Mouse (Mus musculus) urinary bladder, adult 2 months (tissue): ENCODE results near the gene Avl9. TPM values are rescaled to one million over a fixed set of nuclear protein-coding genes. Genes with fewer than 3 reads are reported as not detected.

Experiments used
- DNase-seq: peaks from one replicate; pipeline ENCODE4 v3.0.0; 2022; ENCODE audit warnings: low spot score
- polyA plus RNA-seq: library from polyadenylated mRNA; depleted of rRNA; stranded (reverse); fragments of >200 nt; gene quantifications from 2 replicates; pipeline ENCODE4 v1.2.3, GENCODE M21; 2012; rRNA removed

The Avl9 gene
- polyA plus RNA-seq = 10.5 and 10.6 TPM in 2 replicates

DNA sequence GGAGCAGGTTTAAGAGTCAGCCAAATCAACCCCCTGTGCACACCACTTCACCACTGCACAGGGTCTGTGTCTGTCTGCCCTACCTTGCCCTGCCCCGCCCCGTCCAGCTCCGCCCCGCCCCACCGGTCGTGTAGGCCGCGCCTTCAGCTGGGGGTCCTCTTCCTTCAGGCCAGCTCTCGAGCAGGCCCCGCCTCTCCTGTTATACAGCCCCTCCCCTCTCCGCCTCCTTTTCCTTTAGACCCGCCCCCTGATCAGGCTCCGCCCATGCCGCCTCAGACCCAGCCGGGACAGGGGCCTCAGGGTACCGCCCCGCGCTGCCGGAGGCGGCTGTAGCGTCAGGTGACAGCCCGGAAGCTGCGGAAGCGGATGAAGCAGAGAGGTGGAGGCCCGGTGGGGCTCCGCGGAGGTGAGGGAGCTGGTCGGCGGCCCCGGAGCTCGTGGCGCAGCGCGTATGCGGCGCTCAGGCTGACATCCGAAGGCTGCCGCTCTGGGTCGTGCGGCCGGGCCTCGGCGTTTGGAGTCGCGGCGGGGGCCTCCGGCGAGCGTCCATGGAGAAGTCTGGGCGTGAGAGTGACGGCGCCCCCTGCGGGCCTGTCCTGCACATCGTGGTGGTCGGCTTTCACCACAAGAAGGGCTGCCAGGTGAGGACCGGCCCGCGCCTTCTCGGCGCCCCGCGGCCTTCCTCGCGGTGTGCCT is at the start of gene Avl9:
Avl9 (plus strand) TSS at position 326 of the 696 bp plus-strand sequence.
- DNase-seq = peak; percentile 97

DNA sequence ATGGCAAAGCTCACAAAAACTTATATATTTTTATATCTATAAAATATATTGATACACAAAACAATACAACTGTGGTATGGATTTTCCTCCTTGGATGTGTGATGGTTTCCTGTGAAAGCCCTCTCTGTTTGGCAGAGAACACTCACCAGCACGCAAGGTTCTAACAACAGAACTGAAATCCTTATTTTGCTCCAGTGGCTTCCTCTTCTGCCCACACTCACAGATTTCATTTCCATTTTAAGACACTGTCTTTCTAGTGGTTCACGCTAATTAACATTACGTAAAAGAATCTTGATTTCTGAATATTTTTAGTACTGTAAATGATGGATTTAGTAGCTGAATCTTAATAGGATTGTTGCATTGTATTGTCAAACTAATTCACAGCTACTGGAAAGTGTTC is 26.5 kb upstream of the Avl9 start:
- DNase-seq = no peak

- DNase-seq = no peak
Measured at GRCm38 (mm10) chr6:56691205-56691604, 23.5 kb upstream of the Avl9 start.

DNA sequence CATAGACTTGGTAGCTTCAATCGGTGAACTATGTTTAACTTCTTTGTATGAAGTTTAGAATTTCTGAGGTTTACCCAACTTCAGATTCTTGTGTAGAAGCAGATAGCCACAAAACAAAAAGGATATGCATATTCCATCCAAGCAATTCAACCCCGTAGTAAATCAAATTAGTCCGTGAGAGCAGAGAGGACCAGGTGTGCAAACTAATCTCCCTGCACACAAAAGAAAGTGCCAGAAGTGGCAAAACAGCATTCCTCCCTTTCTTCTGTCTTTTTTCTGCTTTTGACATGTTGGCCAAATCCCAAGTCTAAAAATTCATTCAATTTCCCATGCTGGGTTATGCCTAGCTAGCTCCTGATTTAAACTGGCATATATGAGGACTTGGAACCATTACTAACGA is 22.3 kb upstream of the Avl9 start:
- no peak for DNase-seq

- DNase-seq = peak; percentile 60
Measured at GRCm38 (mm10) chr6:56703931-56704900, 10.5 kb upstream of the Avl9 start, which contains the start of gene Lsm5. Lsm5 (minus strand) TSS chr6:56704710.

DNA sequence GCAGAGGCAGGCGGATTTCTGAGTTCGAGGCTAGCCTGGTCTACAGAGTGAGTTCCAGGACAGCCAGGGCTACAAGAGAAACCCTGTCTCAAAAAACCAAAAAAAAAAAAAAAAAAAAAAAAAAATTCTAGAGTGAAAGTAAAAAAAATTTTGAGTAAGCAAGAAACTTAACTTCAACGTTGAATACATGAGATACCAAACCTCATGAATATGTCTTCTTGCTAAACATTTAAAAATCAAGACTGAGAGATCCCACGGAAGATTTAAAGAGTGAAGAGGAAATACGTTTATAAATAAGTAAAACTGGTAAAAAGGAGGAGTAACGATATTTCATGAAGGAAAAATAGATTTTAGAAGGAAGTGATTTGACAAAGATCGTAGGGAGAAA is 519 bp upstream of the Avl9 start:
- DNase-seq = no peak

GRCm38 (mm10) chr6:56715270-56715666 is 569 bp downstream of the Avl9 start:
- DNase-seq = no peak

GRCm38 (mm10) chr6:56719071-56719470 is 4.4 kb downstream of the Avl9 start:
- no peak for DNase-seq

DNA sequence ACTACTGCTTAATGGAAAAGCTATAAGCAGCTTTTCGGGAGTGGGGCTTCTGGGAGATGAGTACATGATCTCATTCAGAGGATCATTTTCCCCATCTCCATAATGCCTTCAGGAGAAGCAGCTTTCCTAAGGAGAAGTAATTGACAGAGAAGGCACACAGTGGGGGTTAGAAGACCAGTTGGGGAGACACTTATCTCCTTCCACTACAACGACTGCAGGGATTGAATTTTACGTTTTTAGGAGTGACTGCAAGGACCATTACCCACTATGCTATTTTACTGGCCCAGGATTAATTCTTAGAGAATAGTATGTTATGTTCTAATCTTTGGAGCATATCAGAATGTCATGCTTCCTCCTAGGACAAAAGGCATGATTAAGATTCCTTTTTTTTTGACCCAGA is 6.2 kb downstream of the Avl9 start:
- DNase-seq = no peak

- no peak for DNase-seq
Measured at GRCm38 (mm10) chr6:56732545-56732944, 17.8 kb downstream of the Avl9 start.

DNA sequence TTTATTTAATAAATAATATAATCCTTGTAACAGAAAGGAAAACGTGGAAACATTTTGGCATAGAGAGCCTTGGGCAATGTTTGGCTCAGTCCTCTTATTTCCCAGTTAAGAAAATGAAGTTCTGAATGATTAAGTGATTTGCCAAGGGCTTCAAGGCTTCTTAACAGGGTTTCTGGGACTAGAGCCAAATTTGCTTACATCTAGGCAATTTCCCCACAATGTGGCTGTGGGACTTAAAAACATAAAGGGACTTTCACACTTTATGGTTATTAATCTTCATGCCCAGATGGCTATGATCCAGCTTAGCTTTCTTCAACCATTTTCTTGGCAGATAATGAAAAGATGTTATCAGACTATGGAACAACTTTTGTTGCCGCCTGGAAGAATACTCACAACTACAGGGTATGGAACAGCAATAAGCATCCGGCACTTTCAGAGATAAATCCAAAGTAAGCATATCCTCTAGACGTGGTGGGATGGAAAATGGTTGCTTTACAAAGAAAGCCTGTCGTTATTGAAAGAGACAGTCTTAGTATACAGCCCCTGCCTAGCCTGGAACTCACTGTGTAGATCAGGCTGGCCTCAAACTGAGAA is 31.3 kb downstream of the Avl9 start:
- DNase-seq = no peak

GRCm38 (mm10) chr6:56753719-56754118 is 39.0 kb downstream of the Avl9 start:
- no peak for DNase-seq

- no peak for DNase-seq
Measured at GRCm38 (mm10) chr6:56756117-56756516, 41.4 kb downstream of the Avl9 start.

- DNase-seq = no peak
Measured at GRCm38 (mm10) chr6:56759324-56759723, 44.6 kb downstream of the Avl9 start.

DNA sequence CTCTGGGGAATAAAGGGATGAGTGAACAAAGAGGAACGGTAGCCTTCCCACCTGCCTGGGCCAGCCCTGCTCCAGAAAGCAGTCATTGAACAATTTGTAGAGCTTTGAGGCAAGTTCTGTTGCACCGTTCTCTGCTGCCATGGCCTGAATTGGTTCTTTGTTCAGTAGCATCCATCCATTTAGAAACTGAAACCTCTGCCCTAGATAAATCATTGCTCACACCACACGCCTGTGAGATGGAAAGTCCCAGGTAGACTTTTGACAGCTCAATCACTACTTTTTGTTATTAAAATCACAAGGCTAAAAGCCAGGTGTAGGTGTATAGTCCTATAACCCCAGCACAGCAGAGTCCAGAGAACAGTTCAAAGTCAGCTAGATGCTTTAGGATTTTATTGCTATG is 50.6 kb downstream of the Avl9 start:
- no peak for DNase-seq

DNA sequence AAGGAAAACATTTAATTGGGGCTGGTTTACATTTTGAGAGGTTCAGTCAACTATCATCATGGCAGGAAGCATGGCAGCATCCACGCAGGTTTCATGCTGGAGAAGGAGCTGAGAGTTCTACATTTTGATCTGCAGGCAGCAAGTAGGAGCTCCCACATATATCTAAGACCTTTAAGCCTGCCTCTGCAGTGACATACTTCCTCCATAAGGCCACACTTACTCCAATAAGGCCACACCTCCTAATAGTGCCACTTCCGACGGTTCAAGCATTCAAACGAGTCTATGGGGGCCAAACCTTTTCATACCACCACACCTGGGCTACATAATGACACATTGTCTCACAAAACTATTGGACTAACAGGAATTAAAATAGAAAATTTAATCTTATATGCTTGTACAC is 51.0 kb downstream of the Avl9 start:
- no peak for DNase-seq

GRCm38 (mm10) chr6:56775816-56776215 is 61.1 kb downstream of the Avl9 start:
- no peak for DNase-seq

DNA sequence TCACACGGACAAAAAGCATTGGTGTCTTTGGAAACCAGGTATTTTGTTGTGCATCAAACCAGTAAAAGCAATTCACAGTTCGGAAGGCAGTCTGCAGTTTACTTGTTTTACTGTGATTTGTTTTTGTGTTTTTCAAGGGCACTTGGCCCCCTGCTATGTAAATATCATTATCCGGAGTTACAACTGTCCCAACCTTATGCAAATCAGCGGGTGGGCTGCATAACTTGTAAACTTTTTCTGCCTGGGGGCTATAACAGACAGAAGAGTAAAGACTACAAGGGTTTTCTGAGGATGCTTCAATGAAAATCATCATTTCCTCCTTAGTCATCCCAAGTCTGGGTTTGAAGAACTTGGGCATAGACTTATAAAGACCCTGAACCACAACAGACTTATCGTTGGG is 64.9 kb downstream of the Avl9 start:
- no peak for DNase-seq

- no peak for DNase-seq
Measured at GRCm38 (mm10) chr6:56783561-56784272, 69.0 kb downstream of the Avl9 start.

GRCm38 (mm10) chr6:56785068-56785467 is 70.4 kb downstream of the Avl9 start:
- no peak for DNase-seq

DNA sequence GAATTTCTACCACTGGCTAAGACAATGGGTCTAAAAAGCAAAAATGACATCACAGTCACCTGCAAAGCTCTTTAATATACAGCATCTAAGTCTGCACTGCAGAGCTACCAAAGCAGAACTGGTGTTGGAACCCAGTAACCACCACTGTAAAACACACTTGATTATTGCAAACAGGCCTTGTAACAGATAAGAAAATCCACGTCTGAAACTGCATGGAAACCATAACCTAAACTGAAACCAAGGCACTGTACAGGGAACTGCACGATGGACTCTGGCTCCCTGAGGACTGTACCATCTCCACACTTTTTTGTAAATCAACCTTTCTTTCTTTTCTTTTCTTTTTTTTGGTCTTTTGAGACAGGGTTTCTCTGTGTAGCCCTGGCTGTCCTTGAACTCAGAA is 73.0 kb downstream of the Avl9 start:
- DNase-seq = no peak

- no peak for DNase-seq
Measured at GRCm38 (mm10) chr6:56789336-56789735, 74.6 kb downstream of the Avl9 start.
